Mouse (Mus musculus): Measurements from ENCODE around the gene Gm4353. TPM values are rescaled to one million over a fixed set of nuclear protein-coding genes. Genes with fewer than 3 reads are reported as not detected.
A peak's percentile ranks its signal among the peaks of the same experiment; 100 is the strongest.

Gene Gm4353
- total RNA-seq, 2 experiments from 2014 or later = 1.3 to 2.1 TPM

DNA sequence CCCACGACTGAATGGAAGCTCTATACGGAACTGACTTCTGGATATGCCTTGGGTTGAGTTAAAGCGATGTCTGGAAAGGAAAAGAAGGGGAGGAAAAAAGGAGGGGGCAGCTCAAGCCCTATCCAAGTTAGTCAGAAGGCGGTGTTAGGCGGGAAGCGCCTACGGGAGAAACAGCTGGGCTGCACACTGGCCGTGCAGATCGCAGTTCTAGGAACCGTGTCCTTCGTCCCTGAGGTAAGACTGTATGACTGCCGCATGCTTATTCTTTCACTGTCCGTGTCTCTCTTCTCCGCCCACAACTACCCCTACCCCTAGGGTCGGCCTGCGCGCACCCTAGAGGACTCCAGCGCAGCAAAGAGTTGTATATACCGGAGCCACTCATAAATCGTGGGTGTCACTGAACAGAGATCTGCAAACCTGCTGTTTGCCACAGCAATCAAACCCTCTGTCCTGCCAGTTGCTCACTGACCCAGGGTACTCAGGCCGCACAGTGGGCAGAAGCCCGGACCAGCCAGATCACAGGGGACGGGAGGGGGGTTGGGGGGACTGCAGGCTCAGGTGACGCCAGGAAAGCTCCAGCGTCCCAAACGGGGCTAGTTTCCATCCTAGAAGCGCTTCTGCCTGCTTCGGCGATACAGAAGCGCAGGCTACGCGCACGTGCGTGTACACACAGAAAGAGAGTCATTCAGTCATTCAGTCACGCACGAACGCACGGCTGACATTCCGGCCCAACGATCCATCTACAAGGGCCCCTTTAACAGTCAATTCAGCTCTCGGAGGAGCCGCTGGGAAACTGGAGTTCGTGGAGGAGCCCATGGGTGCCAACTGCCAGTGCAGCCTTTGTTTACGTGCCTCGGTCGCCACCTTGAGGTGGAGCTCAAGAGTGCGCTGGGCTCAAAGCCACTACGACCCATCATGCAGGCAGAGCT, 44.6 kb downstream of the Gm4353 start:
- peak; percentile 91 for DNase-seq

DNA sequence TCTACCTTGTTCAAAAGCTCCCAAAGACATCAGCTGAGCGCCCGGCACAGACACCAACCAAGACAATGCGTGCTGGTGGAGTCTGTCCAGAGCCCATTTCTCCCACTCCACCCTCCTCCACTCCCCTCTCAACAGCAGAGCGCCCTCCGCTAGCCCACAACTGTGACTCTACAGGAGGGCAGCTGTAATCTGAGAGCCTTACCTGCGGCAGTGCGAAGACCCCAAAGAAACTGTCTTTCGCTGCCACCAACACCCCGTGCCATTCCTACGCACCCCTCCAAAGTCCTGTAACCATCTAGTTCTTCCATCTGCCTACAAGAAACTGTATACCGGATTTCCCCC, 45.3 kb downstream of the Gm4353 start, which contains the start of gene 1110004F10Rik:
1110004F10Rik (plus strand) TSS at position 202 of the 342 bp plus-strand sequence.
- DNase-seq = peak; percentile 8

DNA sequence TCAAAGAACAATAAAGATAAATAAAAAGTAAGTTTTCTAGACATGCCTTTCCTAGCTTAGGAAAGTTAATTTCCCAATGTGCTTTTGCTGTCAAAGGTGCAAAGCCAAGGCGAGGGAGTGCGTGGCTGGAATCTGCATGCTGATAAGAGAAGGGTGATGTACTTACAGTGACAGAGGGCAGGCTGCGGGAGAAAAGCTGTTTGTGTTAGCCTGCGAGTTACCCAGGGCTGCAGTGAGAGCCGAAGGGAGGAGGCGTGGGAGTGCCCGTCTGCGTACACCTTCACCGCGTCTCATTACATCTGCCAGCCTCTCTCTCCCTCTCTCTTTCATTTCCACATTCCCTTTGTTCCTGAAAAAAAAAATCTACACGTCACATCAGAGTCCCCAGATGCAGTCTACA, 45.9 kb downstream of the Gm4353 start, which contains the start of gene Sox6:
Sox6 (minus strand) TSS at position 286 of the 400 bp plus-strand sequence.
- peak; percentile 20 for DNase-seq

DNA sequence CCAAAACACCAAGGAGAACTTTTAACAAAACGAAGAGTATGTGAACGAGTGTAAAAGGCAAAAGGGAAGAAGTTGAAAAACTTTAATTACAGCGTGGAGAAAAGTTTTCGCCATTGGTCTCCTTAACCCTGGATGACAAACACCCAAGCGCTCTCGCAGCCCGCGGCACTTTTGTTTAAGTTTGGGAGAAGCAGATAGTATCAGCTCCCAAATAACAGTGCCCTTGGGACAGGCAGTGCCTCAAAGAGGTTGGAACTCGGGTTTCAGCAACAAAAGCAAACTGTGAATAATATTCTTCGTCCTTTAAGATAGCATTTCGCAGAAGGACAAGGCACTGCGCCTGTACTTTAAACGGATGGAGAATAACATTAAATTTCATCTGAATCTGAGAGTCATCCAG, 46.4 kb downstream of the Gm4353 start:
- no peak for DNase-seq

DNA sequence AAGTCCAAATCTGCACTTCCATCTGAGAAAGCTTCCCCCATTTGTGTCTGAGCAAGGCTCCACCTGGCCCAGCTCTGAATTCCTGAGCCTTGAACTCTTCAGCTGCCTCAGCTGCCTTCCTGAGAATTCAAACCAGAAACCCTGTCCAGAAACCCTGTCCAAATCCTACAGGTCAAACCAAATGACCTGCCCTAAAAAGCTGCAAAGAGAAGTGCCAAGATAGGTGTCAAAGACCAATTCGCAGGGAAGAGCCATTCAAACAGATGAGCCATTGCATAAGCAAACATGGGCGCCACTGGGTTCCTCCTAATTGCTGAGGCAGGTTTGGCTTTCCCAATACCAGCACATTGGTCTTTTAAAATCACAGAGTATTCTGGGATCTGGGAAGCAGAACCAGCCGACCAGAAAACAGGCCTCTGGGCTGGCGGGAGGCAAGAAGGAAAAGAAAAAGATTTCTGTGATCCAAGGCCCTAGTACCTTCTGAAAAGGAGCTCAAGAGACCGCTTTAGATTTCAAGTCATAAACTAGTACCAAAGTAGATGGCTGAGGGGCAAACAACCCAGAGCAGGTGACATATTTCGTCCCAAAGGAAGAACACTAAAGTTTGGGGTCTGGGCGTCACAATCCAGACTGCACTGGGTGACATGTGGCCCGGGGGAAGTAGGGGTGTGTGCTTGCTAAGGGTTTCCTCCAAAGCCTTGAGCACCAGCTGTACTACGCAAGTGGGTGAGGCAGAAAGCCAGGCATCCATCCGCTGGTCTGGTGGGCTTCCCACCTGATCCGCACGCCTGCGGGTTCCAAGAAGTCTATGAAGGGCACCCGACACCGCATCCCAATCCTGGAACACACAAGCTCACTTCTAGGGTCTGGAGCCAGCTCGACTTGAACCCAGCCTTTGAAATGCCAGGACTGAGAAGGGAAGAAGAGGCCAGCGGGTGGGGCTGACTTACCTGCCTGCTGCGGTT, 47.6 kb downstream of the Gm4353 start:
- DNase-seq = no peak

DNA sequence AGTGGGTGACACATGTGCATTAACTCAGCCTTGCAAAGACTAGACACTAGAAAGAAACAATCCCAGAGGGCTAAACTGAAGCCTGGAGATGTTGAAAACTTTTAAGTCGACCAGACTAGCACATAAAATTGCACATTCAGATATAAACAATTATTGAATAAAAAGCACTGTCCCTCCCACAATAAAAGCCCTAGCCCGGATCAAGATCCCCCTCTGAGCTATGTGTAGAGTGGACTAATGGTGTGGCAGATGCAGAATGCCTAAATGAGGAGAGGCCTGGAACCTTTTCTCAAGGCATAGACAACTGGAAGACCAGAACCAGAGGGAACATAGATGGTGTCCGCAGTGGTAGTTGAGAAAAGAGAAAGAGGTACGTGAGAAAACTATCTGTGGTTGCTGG, 48.9 kb downstream of the Gm4353 start:
- DNase-seq = no peak

DNA sequence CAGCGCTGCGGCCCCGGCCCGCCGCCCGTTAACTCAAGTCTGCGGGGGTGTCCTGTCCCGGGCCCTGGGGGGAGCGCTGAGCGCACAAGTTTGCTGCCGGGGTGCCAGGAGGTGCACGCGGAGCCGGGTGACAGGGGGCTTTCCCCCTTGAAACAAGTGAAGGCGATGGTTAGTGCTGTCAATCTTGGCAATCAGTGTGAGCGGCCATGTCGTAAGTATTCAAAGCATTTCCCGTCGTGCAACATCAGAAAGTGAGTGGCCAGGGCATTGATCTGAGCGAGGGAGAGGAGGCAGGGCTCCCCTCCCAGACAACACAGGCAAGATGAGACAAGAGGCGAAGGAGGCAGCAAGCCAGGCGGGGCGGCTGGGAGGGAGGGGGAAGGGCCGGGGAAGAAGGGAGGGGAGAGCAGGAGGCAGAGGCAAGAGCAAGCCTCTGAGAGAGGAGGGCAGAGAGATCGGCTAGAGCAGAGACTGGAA, 50.1 kb downstream of the Gm4353 start:
- peak; percentile 75 for DNase-seq

DNA sequence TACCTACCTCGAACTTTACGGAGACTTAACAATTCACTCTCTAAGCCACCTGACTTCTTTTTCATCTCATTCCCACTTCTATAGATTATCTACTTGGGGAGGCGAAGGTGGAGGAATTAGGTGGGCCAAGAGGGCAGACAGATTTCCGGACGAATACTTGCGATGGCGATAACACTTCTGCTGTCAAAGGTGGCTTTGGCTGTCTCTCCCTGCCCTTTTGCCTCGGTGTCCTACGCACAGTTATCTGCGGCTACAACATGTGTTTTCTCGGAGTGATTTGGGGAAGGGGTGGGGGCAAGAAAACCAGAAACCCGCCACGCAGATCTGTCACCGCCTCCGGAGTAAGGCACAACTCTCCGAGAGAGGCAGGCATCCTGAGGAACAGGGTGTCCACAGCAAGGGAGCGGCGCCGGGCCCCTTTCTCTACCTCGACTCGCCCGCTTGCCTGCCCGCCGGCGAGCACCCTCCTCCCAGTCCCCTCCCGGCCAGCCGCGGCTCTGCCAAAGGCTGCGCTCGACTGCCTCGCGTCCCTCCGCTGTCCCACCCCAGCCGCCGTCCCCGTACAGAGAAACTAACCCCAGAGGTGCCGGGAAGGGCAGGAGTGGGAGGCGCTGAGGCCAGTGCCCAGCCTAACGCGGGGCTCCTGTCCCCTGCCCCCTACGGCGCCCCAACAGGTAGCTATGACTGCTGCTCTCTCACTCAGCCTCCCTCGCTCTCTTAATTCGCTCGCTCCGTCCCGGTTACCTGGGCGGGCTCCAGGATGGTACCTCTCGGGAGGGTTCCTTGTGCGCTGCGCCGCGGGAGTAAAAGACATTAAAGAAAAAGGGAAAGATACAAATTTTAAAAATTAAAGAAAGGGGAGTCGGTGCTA, 50.8 kb downstream of the Gm4353 start:
- DNase-seq = peak; percentile 82

Other genes with a start within 250 kb of the Gm4353 start
- 10 to 100 TPM; 33.5 to 46.9 TPM for gene Sox6, start 45.8 kb downstream of the Gm4353 start, total RNA-seq (2021)
- gene 1110004F10Rik, start 45.2 kb downstream of the Gm4353 start, total RNA-seq (2021) = 10 to 100 TPM; 80.6 to 84.0 TPM
- gene Plekha7, start 223.7 kb upstream of the Gm4353 start, total RNA-seq (2021) = 10 to 100 TPM; 19.5 to 24.9 TPM
- 100 to 1,000 TPM; 450 to 451 TPM for gene Rps13, start 249.6 kb upstream of the Gm4353 start, total RNA-seq (2021)

Data from heart, postnatal 4 days (tissue).